Mouse (Mus musculus): Measurements from ENCODE around the gene Magea5. TPM values are rescaled to one million over a fixed set of nuclear protein-coding genes. Genes with fewer than 3 reads are reported as not detected.
"Not testable (repeated sequence)": the region's sequence is repeated elsewhere in the genome, so short reads cannot be mapped to it uniquely, and the experiment has no call there.

Magea5 gene
- total RNA-seq (2015) (not detected in 2 replicates), total RNA-seq (2017) (not detected in 2 replicates)

GRCm38 (mm10) chrX:155063045-155063444 is at the start of gene Magea5:
TSS of gene Magea5 (minus strand) at chrX:155063145.
- not testable (repeated sequence) for ATAC-seq (replicated peaks; ENCODE audit: poor library complexity)

- ATAC-seq (replicated peaks; ENCODE audit: poor library complexity), result no peak; the same call in 1 of the 2 replicates
Observed at GRCm38 (mm10) chrX:155098024-155098423, 35.1 kb upstream of the Magea5 start.

GRCm38 (mm10) chrX:155093566-155093965 is 30.6 kb upstream of the Magea5 start, which contains the start of gene Magea2:
TSS of gene Magea2 (minus strand) at chrX:155093666.
- ATAC-seq (replicated peaks; ENCODE audit: poor library complexity), result not testable (repeated sequence)

GRCm38 (mm10) chrX:155089693-155090092 is 26.7 kb upstream of the Magea5 start, which contains the start of gene Magea1:
TSS of gene Magea1 (minus strand) at chrX:155089793.
- not testable (repeated sequence) for ATAC-seq (replicated peaks; ENCODE audit: poor library complexity)

Other genes starting within 250 kb of the Magea5 start
- gene Cldn34b1, start 172.9 kb downstream of the Magea5 start, total RNA-seq (2015), result not detected in 2 replicates
- not detected in 2 replicates for gene Cldn34b1, start 172.9 kb downstream of the Magea5 start, total RNA-seq (2017)
- not detected in 2 replicates for gene Magea6, start 127.2 kb downstream of the Magea5 start, total RNA-seq (2015)
- gene Magea6, start 127.2 kb downstream of the Magea5 start, total RNA-seq (2017), result not detected in 2 replicates
- gene Magea3, start 113.6 kb downstream of the Magea5 start, total RNA-seq (2015), result not detected in 2 replicates
- gene Magea3, start 113.6 kb downstream of the Magea5 start, total RNA-seq (2017), result not detected in 2 replicates
- not detected in 2 replicates for gene Magea8, start 67.3 kb downstream of the Magea5 start, total RNA-seq (2015)
- not detected in 2 replicates for gene Magea8, start 67.3 kb downstream of the Magea5 start, total RNA-seq (2017)
- not detected in 2 replicates for gene Magea1, start 26.6 kb upstream of the Magea5 start, total RNA-seq (2015)
- gene Magea1, start 26.6 kb upstream of the Magea5 start, total RNA-seq (2017), result not detected in 2 replicates
- not detected in 2 replicates for gene Magea2, start 30.5 kb upstream of the Magea5 start, total RNA-seq (2015)
- not detected in 2 replicates for gene Magea2, start 30.5 kb upstream of the Magea5 start, total RNA-seq (2017)
- gene Cldn34b2, start 65.3 kb upstream of the Magea5 start, total RNA-seq (2015), result 0.12 TPM in 1 of 2 replicates, not detected in the other
- gene Cldn34b2, start 65.3 kb upstream of the Magea5 start, total RNA-seq (2017), result not detected in 2 replicates
- 196 and 241 TPM in 2 replicates for gene Sat1, start 153.3 kb upstream of the Magea5 start, total RNA-seq (2015)
- 213 and 249 TPM in 2 replicates for gene Sat1, start 153.3 kb upstream of the Magea5 start, total RNA-seq (2017)
- gene Acot9, start 199.3 kb upstream of the Magea5 start, total RNA-seq (2015), result 77.3 and 77.9 TPM in 2 replicates
- gene Acot9, start 199.3 kb upstream of the Magea5 start, total RNA-seq (2017), result 64.3 and 72.8 TPM in 2 replicates

Measured in megakaryocyte progenitor cell, adult 5-6 weeks (primary cell).